Mouse (Mus musculus) midbrain, postnatal 0 days (tissue): ENCODE results near the gene Pcx. TPM values are rescaled to one million over a fixed set of nuclear protein-coding genes. Genes with fewer than 3 reads are reported as not detected.

Source experiments
- ATAC-seq: fragments of 200-750 bp; cut with Nextera tagmentation; 2 replicates; pipeline ENCODE4 v1.8.0; 2017; ENCODE audit warnings: moderate number of reproducible peaks, mild to moderate bottlenecking, moderate TSS enrichment, moderate library complexity; ENCODE audit not compliant: low FRiP score
- DNase-seq: peaks from one replicate; pipeline ENCODE4 v3.0.0-alpha.2; 2015; ENCODE audit warnings: low spot score
- H3K27ac ChIP-seq: fragments of 300-500 bp; sonication (generic); 2 replicates; pipeline ENCODE4 v1.5.1; 2014; ENCODE audit warnings: low read depth, mild to moderate bottlenecking, low read length, mixed read lengths
- H3K27me3 ChIP-seq: fragments of 300-500 bp; sonication (generic); 2 replicates; pipeline ENCODE4 v1.6.1; 2014; ENCODE audit warnings: low read length, control low read depth, mixed read lengths; ENCODE audit not compliant: insufficient read depth
- H3K36me3 ChIP-seq: fragments of 300-500 bp; sonication (generic); 2 replicates; pipeline ENCODE4 v1.6.1; 2014; ENCODE audit warnings: low read length, control low read depth, mixed read lengths; ENCODE audit not compliant: insufficient read depth
- H3K4me1 ChIP-seq: fragments of 300-500 bp; sonication (generic); 2 replicates; pipeline ENCODE4 v1.6.1; 2014; ENCODE audit warnings: mild to moderate bottlenecking, control low read depth, antibody characterized with exemption, low read length, mixed read lengths; ENCODE audit not compliant: insufficient read depth
- H3K4me2 ChIP-seq: fragments of 300-500 bp; sonication (generic); 2 replicates; pipeline ENCODE4 v1.6.1; 2014; ENCODE audit warnings: low read depth, mild to moderate bottlenecking, low read length, mixed read lengths; ENCODE audit not compliant: poor library complexity, severe bottlenecking
- H3K4me3 ChIP-seq: fragments of 300-500 bp; sonication (generic); 2 replicates; pipeline ENCODE4 v1.5.1; 2014; ENCODE audit warnings: low read depth, mild to moderate bottlenecking, low read length, moderate library complexity
- H3K9ac ChIP-seq: fragments of 300-500 bp; sonication (generic); replicated peaks from 2 replicates; pipeline ENCODE4 v1.6.1; 2014; ENCODE audit warnings: mild to moderate bottlenecking, low read length, moderate library complexity, mixed read lengths; ENCODE audit not compliant: poor library complexity, severe bottlenecking
- H3K9me3 ChIP-seq: fragments of 300-500 bp; sonication (generic); 2 replicates; pipeline ENCODE4 v1.6.1; 2016; ENCODE audit warnings: low read length, control low read depth
- CTCF ChIP-seq: IDR thresholded peaks from 2 replicates; pipeline ENCODE4 v1.5.1; 2016; ENCODE audit warnings: antibody characterized with exemption, mild to moderate bottlenecking
- WGBS: fragments of 180-500 bp; shearing (Covaris S2); extraction: QIAGEN DNeasy Blood & Tissue Kit; methylation state at CpG from one replicate; pipeline ENCODE4 v1.1.7; 2014; 5-methylcytosine and 5-hydroxymethylcytosine counted together
- polyA plus RNA-seq: library from polyadenylated mRNA; unstranded; fragments of >200 nt; fragmentation: Nextera tagmentation; extraction: Ambion mirVana; gene quantifications from 2 replicates; pipeline ENCODE4 v1.2.1, GENCODE M21; 2015
- total RNA-seq: library from RNA; depleted of rRNA; stranded (reverse); fragments of >200 nt; gene quantifications from 2 replicates; pipeline ENCODE4 v1.2.3, GENCODE M21; 2014

Gene Pcx
- total and polyA plus RNA-seq, 2 experiments from 2014 or later = 32.0 to 57.8 TPM

DNA sequence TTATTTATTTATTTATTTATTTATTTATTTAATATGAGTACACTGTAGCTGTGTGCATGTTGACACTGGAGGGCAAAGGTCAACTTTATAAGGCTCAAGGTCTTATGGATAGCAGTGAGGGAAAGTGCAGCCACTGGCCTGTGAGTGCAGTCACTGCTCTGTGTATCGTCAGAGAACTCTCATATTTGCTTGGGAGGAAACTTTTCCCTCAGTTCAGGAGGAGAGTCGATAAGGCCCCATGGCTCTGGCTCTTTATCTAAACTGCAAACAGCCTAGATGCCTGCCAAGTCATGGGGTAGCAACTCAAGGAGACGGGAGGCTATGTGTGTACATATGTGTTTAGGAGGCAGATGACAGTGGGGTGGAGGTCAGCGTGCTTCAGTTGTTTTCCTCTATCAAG lies 58.6 kb downstream of the Pcx start:
- Histone ChIP-seq H3K27ac (no peak overlapping the region), H3K4me3 (no peak overlapping the region), H3K36me3 (no peaks in the 10 kb centered on the region), H3K4me2 (no peak overlapping the region), H3K27me3 (no peaks in the 10 kb centered on the region), H3K4me1 (no peaks in the 10 kb centered on the region), H3K9me3 (no peaks in the 10 kb centered on the region), H3K9ac (no peak overlapping the region)
- no peak for ATAC-seq
- TF ChIP-seq CTCF = no peak
- DNase-seq = no peak
- WGBS = 66% methylated on average over 4 of the region's 4 CpGs

DNA sequence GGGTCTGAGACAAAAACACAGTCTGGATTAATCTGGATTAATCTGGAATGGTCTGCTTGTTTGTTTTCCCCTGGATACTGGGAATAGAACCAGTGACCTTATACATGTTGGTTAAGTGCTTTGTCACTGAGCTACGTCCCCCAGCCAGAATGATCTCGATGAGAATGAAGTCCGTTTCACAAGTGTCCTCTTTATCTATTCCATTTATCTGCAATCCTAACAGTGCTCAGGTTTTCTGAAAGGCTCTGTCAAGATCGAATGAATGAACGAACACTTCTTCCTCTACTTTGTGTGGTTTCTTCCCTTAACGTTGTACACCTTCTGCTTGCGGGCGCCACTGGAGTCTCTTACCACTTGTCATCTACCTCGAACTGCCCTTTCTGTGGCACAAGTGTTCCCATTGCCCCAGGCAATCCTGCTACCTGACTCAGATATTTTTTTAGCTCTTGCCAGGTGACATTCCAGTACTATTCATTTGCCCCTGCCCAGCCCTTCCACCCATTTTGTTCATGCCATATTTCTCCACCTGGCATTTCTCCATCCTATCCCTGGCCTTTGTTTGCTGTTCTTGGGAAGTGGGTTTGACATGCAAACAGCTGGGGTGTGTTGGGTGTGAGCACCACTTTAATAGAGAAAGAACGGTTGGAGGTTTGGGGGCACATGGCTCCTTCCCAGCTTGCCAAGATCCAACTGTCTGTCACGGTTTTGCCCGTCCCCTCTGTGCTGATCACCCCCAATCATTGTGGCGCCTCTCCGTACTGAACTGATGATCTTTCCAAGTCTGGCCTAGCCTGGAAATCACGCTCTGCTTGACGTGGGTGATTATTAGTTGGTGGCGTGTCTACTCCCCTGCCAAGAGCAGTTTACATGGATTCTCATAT lies 59.3 kb downstream of the Pcx start:
- peak; percentile 40 for DNase-seq

DNA sequence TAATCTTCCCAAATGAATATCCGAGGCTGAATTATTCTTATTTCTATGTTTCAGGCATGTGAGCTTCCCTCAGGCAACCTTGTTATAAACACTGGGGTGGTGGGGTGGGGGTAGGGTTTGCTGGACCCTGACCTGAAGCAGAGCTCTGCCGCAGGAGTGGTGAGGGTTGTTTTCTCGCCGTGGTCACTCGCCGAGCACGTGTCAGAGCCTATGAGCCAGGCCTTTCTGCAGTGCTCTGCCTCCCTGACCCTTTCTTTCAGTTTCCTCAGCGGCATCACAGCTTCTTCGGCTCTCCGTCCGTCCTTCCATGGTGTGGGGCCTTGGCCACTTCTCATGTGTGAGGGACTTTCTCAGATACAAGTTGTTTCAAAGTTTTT lies 60.0 kb downstream of the Pcx start:
- ATAC-seq (no peak), DNase-seq (no peak)
- no peaks in the 10 kb centered on the region for H3K27me3 ChIP-seq
- no peaks in the 10 kb centered on the region for H3K4me1 ChIP-seq
- no peak overlapping the region for H3K9ac ChIP-seq
- WGBS = 83% methylated on average over 11 of the region's 11 CpGs
- no peak for TF ChIP-seq CTCF
- no peaks in the 10 kb centered on the region for H3K36me3 ChIP-seq
- no peak overlapping the region for H3K4me3 ChIP-seq
- H3K27ac ChIP-seq = no peak overlapping the region
- no peak overlapping the region for H3K4me2 ChIP-seq
- no peaks in the 10 kb centered on the region for H3K9me3 ChIP-seq

More for the DNA sequence above, 59.3 kb downstream of the Pcx start:
- H3K27me3 ChIP-seq = no peaks in the 10 kb centered on the region
- no peaks in the 10 kb centered on the region for H3K9me3 ChIP-seq
- H3K4me3 ChIP-seq = no peak overlapping the region
- no peak for TF ChIP-seq CTCF
- no peaks in the 10 kb centered on the region for H3K4me1 ChIP-seq
- H3K27ac ChIP-seq = no peak overlapping the region
- WGBS = 77% methylated on average over 17 of the region's 17 CpGs
- no peak for ATAC-seq
- no peaks in the 10 kb centered on the region for H3K36me3 ChIP-seq
- H3K4me2 ChIP-seq = no peak overlapping the region
- H3K9ac ChIP-seq = no peak overlapping the region

DNA sequence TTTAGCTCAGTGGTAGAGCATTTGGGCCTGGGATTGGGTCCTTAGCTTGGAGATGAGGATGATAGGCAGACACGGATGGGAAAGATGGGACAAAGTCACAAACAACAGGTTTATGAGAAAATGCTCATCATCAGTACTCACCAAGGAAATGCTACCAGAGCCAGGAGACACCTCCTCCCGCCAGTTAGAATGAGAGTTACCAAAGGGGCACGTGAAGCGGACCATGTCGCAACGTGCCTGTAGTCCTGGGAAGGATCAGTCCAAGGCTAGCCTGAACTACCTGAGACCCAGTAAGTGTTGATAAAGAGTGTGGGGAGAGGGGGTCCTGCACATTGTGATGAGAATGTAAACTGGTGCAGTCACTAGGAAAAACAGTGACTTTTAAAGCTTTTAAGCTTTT lies 60.5 kb downstream of the Pcx start:
- WGBS = 88% methylated on average over 6 of the region's 6 CpGs
- no peaks in the 10 kb centered on the region for H3K27me3 ChIP-seq
- no peak overlapping the region for H3K4me3 ChIP-seq
- DNase-seq (no peak), ATAC-seq (no peak)
- no peak overlapping the region for H3K9ac ChIP-seq
- no peaks in the 10 kb centered on the region for H3K9me3 ChIP-seq
- H3K27ac ChIP-seq = no peak overlapping the region
- TF ChIP-seq CTCF = no peak
- H3K4me2 ChIP-seq = no peak overlapping the region
- H3K4me1 ChIP-seq = no peaks in the 10 kb centered on the region
- no peaks in the 10 kb centered on the region for H3K36me3 ChIP-seq

DNA sequence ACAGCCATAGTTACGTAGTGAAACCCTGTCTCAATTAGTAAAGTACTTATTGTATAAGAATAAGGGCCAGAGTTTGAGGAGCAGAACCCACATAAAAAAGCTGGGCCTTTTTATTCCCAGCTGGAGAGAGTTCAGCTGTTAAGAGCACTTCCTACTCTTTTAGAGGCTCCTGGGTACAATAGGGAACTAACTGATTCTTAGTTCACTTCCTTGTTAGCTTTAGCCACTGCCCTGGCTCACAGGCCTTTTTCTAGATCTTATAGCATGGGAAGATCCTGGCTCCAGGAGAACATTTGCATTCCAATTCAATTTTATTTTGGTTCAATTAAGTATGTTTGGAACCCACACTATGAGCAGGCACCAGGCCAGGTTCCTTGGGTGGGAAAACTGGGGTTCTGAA lies 61.4 kb downstream of the Pcx start:
- TF ChIP-seq CTCF = no peak
- no peaks in the 10 kb centered on the region for H3K36me3 ChIP-seq
- no peak overlapping the region for H3K9ac ChIP-seq
- ATAC-seq (no peak), DNase-seq (no peak)
- H3K4me3 ChIP-seq = no peak overlapping the region
- 76% methylated on average over 1 of the region's 1 CpGs for WGBS
- H3K4me1 ChIP-seq = no peaks in the 10 kb centered on the region
- no peaks in the 10 kb centered on the region for H3K27me3 ChIP-seq
- H3K9me3 ChIP-seq = no peaks in the 10 kb centered on the region
- H3K27ac ChIP-seq = peak overlapping the region; percentile 38; the same call in 1 of the 2 replicates
- H3K4me2 ChIP-seq = no peak overlapping the region

DNA sequence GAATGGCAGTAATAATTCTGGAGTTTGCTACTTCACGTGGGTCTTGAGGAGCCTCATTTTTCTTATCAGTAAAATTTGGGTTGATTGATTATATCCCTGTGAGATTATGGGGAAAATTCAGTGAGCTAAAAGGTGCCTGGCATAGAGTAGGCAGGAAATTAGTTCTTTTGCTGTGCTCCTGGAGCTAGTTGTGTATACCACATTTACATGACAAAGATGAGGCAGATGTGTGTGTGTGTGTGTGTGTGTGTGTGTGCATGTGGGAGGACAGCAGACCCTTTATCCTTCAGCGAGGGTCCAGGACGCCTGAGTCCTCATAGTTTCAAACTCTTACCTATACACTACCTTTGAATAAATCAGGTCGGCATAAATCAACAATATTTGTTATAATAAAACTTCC lies 61.8 kb downstream of the Pcx start:
- WGBS = 56% methylated on average over 4 of the region's 4 CpGs
- H3K9me3 ChIP-seq = no peaks in the 10 kb centered on the region
- H3K4me1 ChIP-seq = no peaks in the 10 kb centered on the region
- no peak for TF ChIP-seq CTCF
- no peaks in the 10 kb centered on the region for H3K27me3 ChIP-seq
- ATAC-seq (no peak), DNase-seq (no peak)
- H3K4me3 ChIP-seq = no peak overlapping the region
- no peaks in the 10 kb centered on the region for H3K36me3 ChIP-seq
- peak overlapping the region; percentile 38; the same call in 1 of the 2 replicates for H3K27ac ChIP-seq
- H3K9ac ChIP-seq = no peak overlapping the region
- no peak overlapping the region for H3K4me2 ChIP-seq
